Mouse (Mus musculus) midbrain, embryonic 12.5 days (tissue): ENCODE data around the gene As3mt. TPM values are rescaled to one million over a fixed set of nuclear protein-coding genes. Genes with fewer than 3 reads are reported as not detected.
"Not testable (repeated sequence)": the region's sequence is repeated elsewhere in the genome, so short reads cannot be mapped to it uniquely, and the experiment has no call there.

Experiments used
- ATAC-seq: fragments of 200-750 bp; cut with Nextera tagmentation; 2 replicates; pipeline ENCODE4 v1.8.0; 2017; ENCODE audit warnings: low read depth, moderate TSS enrichment, moderate library complexity; ENCODE audit not compliant: low FRiP score
- H3K27ac ChIP-seq: fragments of 300-500 bp; sonication (generic); replicated peaks from 2 replicates; pipeline ENCODE4 v1.5.1; 2016; ENCODE audit warnings: mild to moderate bottlenecking
- H3K27me3 ChIP-seq: fragments of 300-500 bp; sonication (generic); 2 replicates; pipeline ENCODE4 v1.6.1; 2016; ENCODE audit warnings: mild to moderate bottlenecking
- H3K36me3 ChIP-seq: fragments of 300-500 bp; sonication (generic); 2 replicates; pipeline ENCODE4 v1.6.1; 2016
- H3K4me1 ChIP-seq: fragments of 300-500 bp; sonication (generic); 2 replicates; pipeline ENCODE4 v1.6.1; 2016
- H3K4me2 ChIP-seq: fragments of 300-500 bp; sonication (generic); replicated peaks from 2 replicates; pipeline ENCODE4 v1.6.1; 2016; ENCODE audit warnings: mild to moderate bottlenecking, moderate library complexity
- H3K4me3 ChIP-seq: fragments of 300-500 bp; sonication (generic); 2 replicates; pipeline ENCODE4 v1.5.1; 2016; ENCODE audit warnings: mild to moderate bottlenecking
- H3K9ac ChIP-seq: fragments of 300-500 bp; sonication (generic); replicated peaks from 2 replicates; pipeline ENCODE4 v1.6.1; 2016; ENCODE audit warnings: mild to moderate bottlenecking, moderate library complexity
- H3K9me3 ChIP-seq: fragments of 300-500 bp; sonication (generic); 2 replicates; pipeline ENCODE4 v1.6.1; 2016; ENCODE audit warnings: mild to moderate bottlenecking
- WGBS: fragments of 180-500 bp; shearing (Covaris S2); methylation state at CpG from one replicate; pipeline ENCODE4 v1.1.7; 2016; 5-methylcytosine and 5-hydroxymethylcytosine counted together
- polyA plus RNA-seq: library from polyadenylated mRNA; unstranded; fragments of >200 nt; fragmentation: Nextera tagmentation; extraction: Ambion mirVana; gene quantifications from 2 replicates; pipeline ENCODE4 v1.2.1, GENCODE M21; 2016

As3mt gene
- polyA plus RNA-seq, 1 experiment from 2014 or later, result 29.9 TPM

DNA sequence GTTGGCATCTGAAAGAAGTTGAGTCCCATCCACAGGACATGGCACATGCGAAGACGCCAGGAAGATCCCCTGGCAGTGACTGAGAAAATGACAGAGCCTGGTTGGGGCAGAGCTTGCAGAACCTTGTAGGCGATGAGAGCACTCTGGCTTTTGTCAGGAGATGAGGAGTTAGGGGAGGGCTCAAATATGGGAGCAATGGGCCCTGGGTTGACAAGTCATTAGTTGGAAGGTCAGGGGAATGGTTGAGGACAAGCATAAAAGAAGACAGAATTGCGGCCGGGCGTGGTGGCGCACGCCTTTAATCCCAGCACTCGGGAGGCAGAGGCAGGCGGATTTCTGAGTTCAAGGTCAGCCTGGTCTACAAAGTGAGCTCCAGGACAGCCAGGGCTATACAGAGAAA lies 52.7 kb downstream of the As3mt start:
- Histone ChIP-seq H3K27me3 (peaks cover 39% of the 10 kb centered on the region), H3K4me1 (peaks cover 26% of the 10 kb centered on the region)
- ATAC-seq, H3K9me3 ChIP-seq, H3K9ac ChIP-seq, H3K4me3 ChIP-seq, H3K27ac ChIP-seq, H3K4me2 ChIP-seq, H3K36me3 ChIP-seq: not testable (repeated sequence)
- WGBS, result 86% methylated on average over 10 of the region's 10 CpGs

DNA sequence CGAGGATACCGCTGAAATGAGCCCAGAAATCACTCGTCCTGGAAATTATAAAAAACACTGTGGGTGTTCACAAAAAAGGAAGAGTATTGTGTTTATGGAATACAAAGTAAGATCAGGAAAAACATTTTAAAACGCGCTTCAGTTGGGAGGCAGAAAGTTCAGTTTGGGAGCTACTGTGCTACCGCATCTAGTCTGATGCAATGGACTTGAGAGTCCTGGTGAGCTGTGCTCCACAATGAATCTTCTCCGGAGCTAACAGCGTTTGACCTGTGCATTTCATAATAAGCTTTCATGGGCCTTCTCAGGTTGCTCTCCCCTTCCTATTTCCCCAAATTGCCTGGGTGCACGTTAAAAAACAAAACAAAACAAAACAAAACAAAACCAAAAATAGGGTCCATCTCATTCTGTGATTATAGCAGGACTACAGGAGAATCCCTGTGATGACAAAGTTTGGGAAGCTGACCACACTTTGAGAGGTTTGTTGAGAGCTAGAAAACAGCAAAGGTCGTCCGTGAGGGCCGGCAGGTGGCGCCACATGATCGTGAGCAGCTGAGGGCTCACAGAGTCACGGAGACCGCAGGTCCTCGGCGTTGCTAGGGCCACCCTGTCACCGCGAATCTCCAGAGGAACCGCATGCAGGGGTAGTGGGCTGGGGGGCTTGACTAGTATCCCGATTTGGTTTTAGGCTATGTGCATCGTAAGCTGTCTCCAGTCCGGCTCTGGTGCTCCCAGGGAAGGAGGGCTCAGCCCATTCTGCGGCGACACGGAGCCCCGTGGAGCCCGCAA lies 53.3 kb downstream of the As3mt start:
- Histone ChIP-seq H3K4me3 (peak overlapping the region; percentile 67), H3K27ac (peak overlapping the region; percentile 86), H3K9ac (no peak overlapping the region), H3K9me3 (no peaks in the 10 kb centered on the region), H3K4me2 (peak overlapping the region; percentile 96), H3K4me1 (peaks cover 29% of the 10 kb centered on the region), H3K36me3 (no peaks in the 10 kb centered on the region), H3K27me3 (peaks cover 40% of the 10 kb centered on the region)
- ATAC-seq, result peak; percentile 66
- 15% methylated on average over 29 of the region's 29 CpGs for WGBS

- Histone ChIP-seq H3K4me2 (peak within 1 kb of the TSS; percentile 96), H3K27me3 (peaks cover 40% of the 10 kb centered on the region), H3K4me1 (peaks cover 29% of the 10 kb centered on the region), H3K4me3 (peak within 1 kb of the TSS; percentile 67), H3K36me3 (no peaks in the 10 kb centered on the region), H3K9ac (peak within 1 kb of the TSS; percentile 76), H3K27ac (peak within 1 kb of the TSS; percentile 86), H3K9me3 (no peaks in the 10 kb centered on the region)
- peak; percentile 96 for ATAC-seq
- under 1% methylated on average over 55 of the region's 59 CpGs for WGBS
Observed at GRCm38 (mm10) chr19:46761247-46761946, 54.1 kb downstream of the As3mt start, which contains the start of gene Cnnm2. Cnnm2 (plus strand) TSS chr19:46761596.

- Histone ChIP-seq H3K27me3 (peaks cover 40% of the 10 kb centered on the region), H3K9me3 (no peaks in the 10 kb centered on the region), H3K4me1 (peaks cover 29% of the 10 kb centered on the region), H3K9ac (peak overlapping the region; percentile 76), H3K27ac (peak overlapping the region; percentile 86), H3K4me3 (peak overlapping the region; percentile 67), H3K36me3 (no peaks in the 10 kb centered on the region), H3K4me2 (peak overlapping the region; percentile 96)
- WGBS, result under 1% methylated on average over 36 of the region's 36 CpGs
- ATAC-seq, result no peak; the same call in 1 of the 2 replicates
Observed at GRCm38 (mm10) chr19:46761971-46762290, 54.7 kb downstream of the As3mt start.

DNA sequence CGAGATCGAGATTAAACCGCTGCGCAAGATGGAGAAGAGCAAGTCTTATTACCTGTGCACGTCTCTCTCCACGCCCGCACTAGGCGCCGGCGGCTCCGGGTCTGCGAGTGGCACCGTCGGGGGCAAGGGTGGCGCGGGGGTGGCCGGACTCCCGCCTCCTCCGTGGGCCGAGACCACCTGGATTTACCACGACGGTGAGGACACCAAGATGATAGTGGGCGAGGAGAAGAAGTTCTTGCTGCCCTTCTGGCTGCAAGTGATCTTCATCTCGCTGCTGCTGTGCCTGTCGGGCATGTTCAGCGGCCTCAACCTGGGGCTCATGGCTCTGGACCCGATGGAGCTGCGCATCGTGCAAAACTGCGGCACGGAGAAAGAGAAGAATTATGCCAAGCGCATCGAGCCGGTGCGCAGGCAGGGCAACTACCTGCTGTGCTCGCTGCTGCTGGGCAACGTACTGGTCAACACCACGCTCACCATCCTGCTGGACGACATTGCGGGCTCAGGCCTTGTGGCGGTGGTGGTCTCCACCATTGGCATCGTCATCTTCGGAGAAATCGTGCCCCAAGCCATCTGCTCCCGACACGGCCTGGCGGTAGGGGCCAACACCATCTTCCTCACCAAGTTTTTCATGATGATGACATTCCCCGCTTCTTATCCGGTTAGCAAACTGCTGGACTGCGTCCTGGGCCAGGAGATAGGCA lies 55.2 kb downstream of the As3mt start:
- Histone ChIP-seq H3K27me3 (peaks cover 40% of the 10 kb centered on the region), H3K4me1 (peaks cover 29% of the 10 kb centered on the region), H3K27ac (peak overlapping the region; percentile 86), H3K4me3 (peak overlapping the region; percentile 67), H3K9me3 (no peaks in the 10 kb centered on the region), H3K9ac (peak overlapping the region; percentile 76), H3K36me3 (no peaks in the 10 kb centered on the region), H3K4me2 (peak overlapping the region; percentile 96)
- no peak for ATAC-seq
- 1% methylated on average over 50 of the region's 50 CpGs for WGBS

GRCm38 (mm10) chr19:46762992-46763342 lies 55.7 kb downstream of the As3mt start:
- Histone ChIP-seq H3K9me3 (no peaks in the 10 kb centered on the region), H3K4me1 (peaks cover 29% of the 10 kb centered on the region), H3K9ac (peak overlapping the region; percentile 76; the same call in 1 of the 2 replicates), H3K36me3 (no peaks in the 10 kb centered on the region), H3K4me3 (peak overlapping the region; percentile 67), H3K27ac (no peak overlapping the region), H3K4me2 (peak overlapping the region; percentile 96), H3K27me3 (peaks cover 39% of the 10 kb centered on the region)
- ATAC-seq, result no peak
- WGBS, result 1% methylated on average over 19 of the region's 19 CpGs

DNA sequence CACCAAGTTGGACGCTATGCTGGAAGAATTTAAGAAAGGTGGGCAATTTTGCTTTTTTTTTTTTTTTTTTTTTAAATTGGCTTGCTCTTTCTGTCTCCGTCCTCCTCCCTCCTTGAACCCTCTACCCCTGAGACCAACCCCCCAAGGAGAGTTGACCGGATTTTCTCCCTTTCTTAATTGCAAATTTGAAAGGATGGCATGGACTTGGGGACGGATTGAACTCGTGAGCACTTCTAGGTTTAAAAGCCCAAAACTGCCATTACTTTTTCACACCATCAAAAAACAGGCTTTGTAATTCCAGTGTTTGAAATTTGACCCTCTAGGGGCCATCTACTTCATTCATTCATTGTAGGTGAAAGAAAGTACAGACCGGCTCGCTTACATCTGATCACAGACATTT lies 56.1 kb downstream of the As3mt start:
- ATAC-seq, result no peak
- peak overlapping the region; percentile 76; the same call in 1 of the 2 replicates for H3K9ac ChIP-seq
- peak overlapping the region; percentile 96 for H3K4me2 ChIP-seq
- 11% methylated on average over 7 of the region's 7 CpGs for WGBS
- peak overlapping the region; percentile 67 for H3K4me3 ChIP-seq
- H3K4me1 ChIP-seq, result peaks cover 29% of the 10 kb centered on the region
- H3K36me3 ChIP-seq, result no peaks in the 10 kb centered on the region
- H3K27me3 ChIP-seq, result peaks cover 35% of the 10 kb centered on the region
- no peaks in the 10 kb centered on the region for H3K9me3 ChIP-seq
- H3K27ac ChIP-seq, result no peak overlapping the region

DNA sequence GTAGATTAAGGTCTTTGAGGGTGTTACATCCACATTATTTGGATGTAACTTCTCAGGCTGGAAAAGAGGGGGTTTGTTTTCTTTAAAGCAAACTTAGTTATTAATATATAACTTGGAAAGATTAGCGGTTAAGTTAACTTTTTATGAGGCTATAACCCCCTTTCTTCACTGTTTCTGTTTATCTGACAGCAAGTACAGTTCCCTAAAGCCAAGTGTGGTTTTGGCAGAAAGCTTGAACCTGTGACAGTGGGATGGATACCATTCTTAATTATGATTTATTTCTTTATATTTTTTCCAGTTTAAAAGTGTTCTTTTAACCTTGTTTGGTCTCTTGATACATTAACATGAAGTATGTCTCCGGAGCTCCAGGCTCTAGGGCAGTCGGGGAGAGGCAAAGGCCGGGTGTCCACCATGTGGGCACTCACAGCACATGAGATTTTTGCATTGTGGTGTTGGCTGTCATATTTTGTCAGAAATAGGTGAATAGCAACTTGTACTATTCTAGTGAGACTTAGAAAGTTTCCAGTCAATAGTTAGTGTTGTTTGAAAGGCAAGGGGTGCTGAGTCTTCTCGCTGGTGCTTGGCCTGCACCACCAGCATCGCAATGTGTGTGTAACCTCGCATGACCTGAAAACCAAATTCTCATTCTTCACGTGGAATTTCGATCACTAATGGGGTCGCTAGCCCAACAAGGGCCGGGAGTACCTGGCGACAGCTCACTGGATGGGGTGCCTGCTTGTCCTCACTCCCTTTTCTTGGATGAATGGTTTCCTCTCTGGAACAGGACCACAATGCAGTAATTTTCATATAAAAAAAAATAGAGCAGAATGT lies 56.9 kb downstream of the As3mt start:
- Histone ChIP-seq H3K4me2 (peak overlapping the region; percentile 96), H3K4me1 (peaks cover 29% of the 10 kb centered on the region), H3K27me3 (peaks cover 28% of the 10 kb centered on the region), H3K36me3 (no peaks in the 10 kb centered on the region), H3K9me3 (no peaks in the 10 kb centered on the region), H3K27ac (no peak overlapping the region), H3K9ac (no peak overlapping the region; the same call in 1 of the 2 replicates), H3K4me3 (peak overlapping the region; percentile 27)
- 59% methylated on average over 12 of the region's 12 CpGs for WGBS
- ATAC-seq, result no peak

- Histone ChIP-seq H3K9me3 (no peaks in the 10 kb centered on the region), H3K27me3 (peaks cover 25% of the 10 kb centered on the region), H3K9ac (peak overlapping the region; percentile 21; the same call in 1 of the 2 replicates), H3K4me2 (peak overlapping the region; percentile 96), H3K36me3 (no peaks in the 10 kb centered on the region), H3K27ac (no peak overlapping the region), H3K4me3 (peak overlapping the region; percentile 27), H3K4me1 (peaks cover 29% of the 10 kb centered on the region)
- no peak for ATAC-seq
- WGBS, result 56% methylated on average over 9 of the region's 9 CpGs
Observed at GRCm38 (mm10) chr19:46764763-46765117, 57.5 kb downstream of the As3mt start.

- H3K9ac ChIP-seq, result 0 out of 2 replicates have a peak overlapping the region, but pooled peaks have one; percentile 20
- H3K27me3 ChIP-seq, result peaks cover 22% of the 10 kb centered on the region
- H3K9me3 ChIP-seq, result no peaks in the 10 kb centered on the region
- no peak overlapping the region for H3K27ac ChIP-seq
- ATAC-seq, result no peak
- no peak overlapping the region for H3K4me3 ChIP-seq
- no peaks in the 10 kb centered on the region for H3K36me3 ChIP-seq
- 66% methylated on average over 5 of the region's 5 CpGs for WGBS
- no peak overlapping the region; the same call in 1 of the 2 replicates for H3K4me2 ChIP-seq
- peaks cover 29% of the 10 kb centered on the region for H3K4me1 ChIP-seq
Observed at GRCm38 (mm10) chr19:46766125-46766524, 58.9 kb downstream of the As3mt start.

DNA sequence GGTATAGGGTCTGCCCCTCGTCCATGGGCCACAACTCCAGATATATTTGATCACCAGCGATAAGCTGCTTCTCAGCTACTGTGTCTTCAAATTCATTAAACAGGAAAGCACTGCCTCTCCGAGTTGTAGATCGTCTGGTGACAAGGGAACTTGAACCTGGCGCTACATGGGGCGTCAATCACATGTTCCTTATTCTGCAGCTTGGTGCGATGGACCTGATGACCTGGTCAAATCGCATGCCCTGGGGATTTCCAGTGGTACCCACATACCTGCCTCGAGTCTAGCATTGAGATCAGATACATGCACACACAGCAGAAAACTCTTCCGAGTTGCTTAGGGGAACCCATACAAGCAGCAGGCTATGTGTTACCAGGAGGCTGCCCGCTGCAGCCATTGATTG lies 62.5 kb downstream of the As3mt start:
- 92% methylated on average over 11 of the region's 11 CpGs for WGBS
- no peaks in the 10 kb centered on the region for H3K36me3 ChIP-seq

More for the DNA sequence above, 62.5 kb downstream of the As3mt start:
- Histone ChIP-seq H3K27ac (no peak overlapping the region), H3K4me1 (peaks cover 8% of the 10 kb centered on the region), H3K27me3 (peaks cover 2% of the 10 kb centered on the region), H3K4me3 (no peak overlapping the region), H3K9me3 (no peaks in the 10 kb centered on the region), H3K9ac (no peak overlapping the region), H3K4me2 (no peak overlapping the region)
- no peak for ATAC-seq
